Mouse (Mus musculus): ENCODE measurements at regions not wholly inside any gene's neighbourhood (a gene's known extent, or its start where the extent isn't known, plus 50 kb on each side); places are given as distances from the start of the nearest gene placed in this dataset.

DNA sequence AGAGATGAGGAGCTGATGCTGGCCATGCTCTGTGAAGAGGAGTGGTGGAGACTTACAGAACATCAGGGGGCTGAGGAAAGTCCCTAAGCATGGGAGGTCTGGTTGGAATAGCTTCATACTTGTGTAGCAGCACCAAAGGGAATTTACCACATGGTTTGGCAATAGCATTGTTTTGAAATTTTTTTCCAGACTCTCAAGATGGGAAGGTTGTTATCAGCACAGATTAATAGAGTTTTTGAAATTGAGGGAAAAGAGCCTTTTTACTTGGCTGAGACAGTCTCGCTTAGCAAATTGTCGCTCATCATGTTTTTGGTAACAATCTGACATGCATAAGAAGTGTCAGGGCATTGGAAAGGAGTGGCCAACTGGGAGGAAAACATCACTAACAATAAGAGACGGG lies 524.4 kb upstream of the Nrp1 start:
- TF ChIP-seq POLR2A (IDR thresholded peaks at IDR 0.05; ENCODE audit: borderline replicate concordance, insufficient read depth, low read length) (no peak), CTCF (IDR thresholded peaks at IDR 0.05; ENCODE audit: borderline replicate concordance, insufficient read depth, low read depth, low read length) (no peak)
